13 mouse cellular contexts compared by ENCODE assay signal in genomic region chr2:28596998-28597397, GRCm38 (mm10). TPM values are rescaled to one million over a fixed set of nuclear protein-coding genes. Genes with fewer than 3 reads are reported as not detected.
DNase-seq lines count a peak whose midpoint lies in the region; ATAC-seq and TF ChIP-seq lines count a peak whose summit lies in the region.
"Had no signal": no experiment of that assay in that cellular context is flagged by ENCODE, and none has a peak within 500 bp of the region (broad histone marks: within the 10 kb centered on the region; RNA-seq: fewer than 3 reads in every experiment).

No protein-coding gene starts in this region.

- H3K4me1 ChIP-seq in ES-Bruce4 (ENCODE audit: control insufficient read depth, insufficient read depth, low read length): no peaks in the 10 kb centered on the region
- peaks cover 94% of the 10 kb centered on the region for H3K4me1 ChIP-seq in liver, embryonic 15.5 days (replicated peaks)

- no peak for DNase-seq in layer of hippocampus, adult 2 months (ENCODE audit: low spot score in 2 of 2)
- DNase-seq in layer of hippocampus, postnatal 25 days (ENCODE audit: extremely low spot score in 1 of 2, low spot score in 1 of 2): no peak
- peak; percentile 78 for DNase-seq in R1 (ENCODE audit: low read depth, low spot score)
- DNase-seq in cerebellum, postnatal 25 days: no peak
- DNase-seq in layer of hippocampus, adult 18-20 months (ENCODE audit: low spot score in 2 of 2): no peak
- DNase-seq: kidney, adult 11 months; lung, postnatal 14 days; thymus, adult 2 months had no signal

- no peak overlapping the region for H3K27ac ChIP-seq in layer of hippocampus, adult 2 months
- no peak overlapping the region for H3K27ac ChIP-seq in ES-Bruce4 (ENCODE audit: insufficient read depth, low read length)
- peak overlapping the region; percentile 94 for H3K27ac ChIP-seq in liver, embryonic 15.5 days (replicated peaks)

- ATAC-seq in liver, embryonic 15.5 days (ENCODE audit: insufficient read depth): no peak
- ATAC-seq: activated CD4-positive, CD25-positive, alpha-beta regulatory T cell, adult 4 months; forebrain, embryonic 16.5 days; midbrain, embryonic 16.5 days had no signal

- H3K9me3 ChIP-seq in ES-Bruce4 (replicated peaks; ENCODE audit: control insufficient read depth, insufficient read depth, low read length, poor library complexity, severe bottlenecking): no peaks in the 10 kb centered on the region
- H3K9me3 ChIP-seq in liver, embryonic 15.5 days (replicated peaks): 0 out of 2 replicates have a peak, but pooled peaks cover 3% of the 10 kb centered on the region

- H3K4me3 ChIP-seq in layer of hippocampus, adult 2 months: no peak overlapping the region
- no peak overlapping the region for H3K4me3 ChIP-seq in ES-Bruce4 (ENCODE audit: low read depth, low read length)
- H3K4me3 ChIP-seq in liver, embryonic 15.5 days (replicated peaks): no peak overlapping the region

- TF ChIP-seq POLR2A in ES-Bruce4 (IDR thresholded peaks at IDR 0.05; ENCODE audit: insufficient read depth, low read length): no peak

- H3K4me2 ChIP-seq in liver, embryonic 15.5 days: peak overlapping the region; percentile 60

- peak; percentile 43 for TF ChIP-seq CTCF in layer of hippocampus, adult 2 months (conservative IDR thresholded peaks at IDR 0.05)
- TF ChIP-seq CTCF in ES-Bruce4 (IDR thresholded peaks at IDR 0.05; ENCODE audit: low read depth, low read length): peak; percentile 73

- no peak overlapping the region for H3K9ac ChIP-seq in ES-Bruce4 (ENCODE audit: low read depth, poor library complexity, severe bottlenecking)
- H3K9ac ChIP-seq in liver, embryonic 15.5 days: no peak overlapping the region

- WGBS in liver, embryonic 15.5 days (ENCODE audit: insufficient replicate concordance): 62% methylated on average over 7 of the region's 7 CpGs

- H3K36me3 ChIP-seq in ES-Bruce4 (ENCODE audit: control insufficient read depth, insufficient read depth, low read length, poor library complexity, severe bottlenecking): no peaks in the 10 kb centered on the region
- no peaks in the 10 kb centered on the region for H3K36me3 ChIP-seq in liver, embryonic 15.5 days (replicated peaks)

- no peak for TF ChIP-seq EP300 in ES-Bruce4 (IDR thresholded peaks at IDR 0.05; ENCODE audit: insufficient read depth, low read depth, low read length)

- H3K27me3 ChIP-seq in ES-Bruce4 (ENCODE audit: control insufficient read depth, insufficient read depth, low read length, poor library complexity, severe bottlenecking): no peaks in the 10 kb centered on the region
- H3K27me3 ChIP-seq in liver, embryonic 15.5 days: no peaks in the 10 kb centered on the region

RNA-seq across cellular contexts. Expression of gene Gtf3c5, which starts 13.4 kb away (rescaled TPM):
- 10 to 100 TPM; 18.2 to 20.7 TPM for total RNA-seq in layer of hippocampus, adult 2 months (2021)
- 10 to 100 TPM; 18.9 to 19.5 TPM for total RNA-seq in layer of hippocampus, postnatal 25 days (2021)
- polyA plus RNA-seq in ES-Bruce4 (2011; ENCODE audit: insufficient read depth, insufficient read length, low read depth, missing spikeins): 29.0 TPM in 2 replicates
- 12.6 and 14.3 TPM in 2 replicates for polyA plus RNA-seq in liver, embryonic 15.5 days (2015; fragmentation: Nextera tagmentation; extraction: Ambion mirVana)
- total RNA-seq in layer of hippocampus, adult 18-20 months (2021): 10 to 100 TPM; 19.6 to 20.5 TPM

RNA-seq across cellular contexts. Expression of gene Gfi1b, which starts 24.8 kb away (rescaled TPM):
- not detected for total RNA-seq in layer of hippocampus, adult 2 months (2021)
- not detected for total RNA-seq in layer of hippocampus, postnatal 25 days (2021)
- 0.49 and 0.76 TPM in 2 replicates for polyA plus RNA-seq in ES-Bruce4 (2011; ENCODE audit: insufficient read depth, insufficient read length, low read depth, missing spikeins)
- 88.2 and 91.9 TPM in 2 replicates for polyA plus RNA-seq in liver, embryonic 15.5 days (2015; fragmentation: Nextera tagmentation; extraction: Ambion mirVana)
- not detected for total RNA-seq in layer of hippocampus, adult 18-20 months (2021)
- polyA plus RNA-seq: forebrain, embryonic 16.5 days; midbrain, embryonic 16.5 days had no signal

RNA-seq across cellular contexts. Expression of gene Cel, which starts 33.8 kb away (rescaled TPM):
- not detected for total RNA-seq in layer of hippocampus, adult 2 months (2021)
- total RNA-seq in layer of hippocampus, postnatal 25 days (2021): not detected
- not detected in 2 replicates for polyA plus RNA-seq in ES-Bruce4 (2011; ENCODE audit: insufficient read depth, insufficient read length, low read depth, missing spikeins)
- 0.45 and 5.1 TPM in 2 replicates for polyA plus RNA-seq in liver, embryonic 15.5 days (2015; fragmentation: Nextera tagmentation; extraction: Ambion mirVana)
- not detected for total RNA-seq in layer of hippocampus, adult 18-20 months (2021)
- polyA plus RNA-seq: activated CD4-positive, CD25-positive, alpha-beta regulatory T cell, adult 4 months; forebrain, embryonic 16.5 days; midbrain, embryonic 16.5 days had no signal

RNA-seq across cellular contexts. Expression of gene Tsc1, which starts 44.0 kb away (rescaled TPM):
- 10 to 100 TPM; 47.1 to 49.1 TPM for total RNA-seq in layer of hippocampus, adult 2 months (2021)
- 10 to 100 TPM; 36.1 to 44.0 TPM for total RNA-seq in layer of hippocampus, postnatal 25 days (2021)
- polyA plus RNA-seq in ES-Bruce4 (2011; ENCODE audit: insufficient read depth, insufficient read length, low read depth, missing spikeins): 26.9 and 32.5 TPM in 2 replicates
- polyA plus RNA-seq in liver, embryonic 15.5 days (2015; fragmentation: Nextera tagmentation; extraction: Ambion mirVana): 8.9 and 10.0 TPM in 2 replicates
- 10 to 100 TPM; 44.7 to 46.0 TPM for total RNA-seq in layer of hippocampus, adult 18-20 months (2021)
